Mouse (Mus musculus) macrophage (primary cell): ENCODE measurements around the gene Gtf2a1l. TPM values are rescaled to one million over a fixed set of nuclear protein-coding genes. Genes with fewer than 3 reads are reported as not detected.

Source experiments
- H3K27ac ChIP-seq: fragments of 350-480 bp; formaldehyde crosslinking; 2 replicates; pipeline ENCODE4 v1.9.0; 2021
- H3K36me3 ChIP-seq: fragments of 350-480 bp; formaldehyde crosslinking; 2 replicates; pipeline ENCODE4 v1.9.0; 2021; ENCODE audit errors: inconsistent target
- H3K4me3 ChIP-seq: fragments of 350-480 bp; formaldehyde crosslinking; 2 replicates; pipeline ENCODE4 v1.9.0; 2021; ENCODE audit errors: inconsistent target
- H3K79me2 ChIP-seq: fragments of 350-480 bp; formaldehyde crosslinking; 2 replicates; pipeline ENCODE4 v1.9.0; 2021; ENCODE audit errors: inconsistent target
- WGBS: methylation state at CpG from one replicate; pipeline ENCODE4 v1.1.7; 2026; ENCODE audit warnings: inconsistent platforms; ENCODE audit not compliant: missing documents; 5-methylcytosine and 5-hydroxymethylcytosine counted together
- polyA plus RNA-seq: library from polyadenylated mRNA; stranded (reverse); fragments of 250-400 nt; gene quantifications from 3 replicates; pipeline ENCODE4 v1.2.4, GENCODE M21; 2018; ENCODE audit warnings: inconsistent platforms
- total RNA-seq, 78 experiments: library from RNA; depleted of rRNA; stranded (reverse); fragments of 250-400 nt; gene quantifications; 1 replicate in 9 of 78; 2 replicates in 24 of 78; 3 replicates in 43 of 78; 4 replicates in 2 of 78; pipeline ENCODE4 v1.2.4; 2018; ENCODE audit warnings: inconsistent platforms in 56 of 78

Gene Gtf2a1l
- total RNA-seq (2018; cell fraction: chromatin; rRNA removed), result not detected
- not detected for total RNA-seq (2018; cell fraction: cytosol; rRNA removed)
- total RNA-seq (2018; cell fraction: nucleus; rRNA removed), result not detected
- not detected in 3 replicates for polyA plus RNA-seq

DNA sequence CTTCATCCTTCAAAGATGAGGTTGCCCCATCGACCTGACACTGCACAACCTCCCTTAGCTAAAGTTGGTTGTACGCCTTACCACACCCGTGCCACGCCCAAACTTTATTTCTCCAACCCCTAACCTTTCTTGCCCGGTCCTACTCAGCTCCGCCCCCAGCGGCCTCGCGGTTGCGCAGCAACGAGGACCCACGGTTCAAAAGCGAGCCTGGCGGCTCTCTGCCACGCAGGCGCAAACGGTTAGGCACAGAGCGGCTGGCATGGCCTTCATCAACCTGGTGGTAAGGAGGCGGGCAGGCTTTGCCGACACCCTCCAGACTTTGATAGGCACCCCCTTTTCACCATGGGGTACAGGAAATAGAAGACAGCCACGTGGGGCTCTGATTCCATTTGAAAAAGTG, at the start of gene Gtf2a1l:
TSS of gene Gtf2a1l (plus strand) at position 209 of the 400 bp plus-strand sequence.
- no peaks in the 10 kb centered on the region for H3K36me3 ChIP-seq
- 21% methylated on average over 17 of the region's 21 CpGs for WGBS

DNA sequence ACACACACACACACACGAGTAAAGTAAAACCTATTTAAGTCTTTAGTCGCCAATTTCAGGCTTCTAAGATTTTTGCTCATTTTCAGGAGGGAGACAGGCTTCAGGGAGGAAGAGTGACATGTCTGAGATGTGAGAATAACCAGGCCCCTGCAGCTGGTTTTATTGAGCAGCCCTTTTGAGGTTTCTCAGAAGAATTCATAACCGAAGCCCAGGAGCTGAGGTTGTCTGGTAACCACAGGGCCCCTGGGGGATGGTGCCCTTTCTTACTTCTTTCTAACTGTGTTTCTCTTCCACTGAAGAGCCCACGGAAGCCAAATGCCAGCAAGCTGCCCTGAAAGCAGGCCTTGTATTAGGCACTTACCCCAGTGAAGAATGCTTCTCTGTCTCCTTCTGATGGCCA, 47.5 kb upstream of the Gtf2a1l start:
- WGBS, result 93% methylated on average over 4 of the region's 4 CpGs
- H3K27ac ChIP-seq, result no peak overlapping the region
- no peak overlapping the region for H3K4me3 ChIP-seq
- H3K79me2 ChIP-seq, result no peaks in the 10 kb centered on the region
- H3K36me3 ChIP-seq, result no peaks in the 10 kb centered on the region

More for the DNA sequence above, at the start of gene Gtf2a1l:
- no peak within 1 kb of the TSS for H3K27ac ChIP-seq
- no peaks in the 10 kb centered on the region for H3K79me2 ChIP-seq
- no peak within 1 kb of the TSS for H3K4me3 ChIP-seq

DNA sequence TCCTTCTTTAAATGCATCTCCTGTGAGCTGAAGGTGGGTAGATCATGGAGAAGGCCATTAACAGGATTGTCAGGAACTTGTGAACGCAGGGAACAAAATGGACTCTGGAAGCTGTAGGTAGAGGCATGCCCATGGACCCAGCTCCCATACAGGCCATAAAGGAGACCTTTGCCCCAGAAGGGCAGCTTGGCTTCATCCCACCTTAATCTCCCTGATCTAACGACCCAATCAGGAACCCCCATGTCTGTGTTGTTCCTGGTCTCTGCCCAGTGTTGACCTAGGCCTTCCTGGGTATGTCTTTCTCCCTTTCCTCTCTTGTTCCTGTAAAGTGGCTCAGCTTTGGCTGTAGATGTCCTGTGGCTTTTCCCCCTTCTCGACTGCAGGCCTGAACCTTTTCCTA, 47.1 kb upstream of the Gtf2a1l start:
- H3K4me3 ChIP-seq, result no peak overlapping the region
- 90% methylated on average over 3 of the region's 3 CpGs for WGBS
- no peaks in the 10 kb centered on the region for H3K79me2 ChIP-seq
- H3K27ac ChIP-seq, result no peak overlapping the region
- no peaks in the 10 kb centered on the region for H3K36me3 ChIP-seq

DNA sequence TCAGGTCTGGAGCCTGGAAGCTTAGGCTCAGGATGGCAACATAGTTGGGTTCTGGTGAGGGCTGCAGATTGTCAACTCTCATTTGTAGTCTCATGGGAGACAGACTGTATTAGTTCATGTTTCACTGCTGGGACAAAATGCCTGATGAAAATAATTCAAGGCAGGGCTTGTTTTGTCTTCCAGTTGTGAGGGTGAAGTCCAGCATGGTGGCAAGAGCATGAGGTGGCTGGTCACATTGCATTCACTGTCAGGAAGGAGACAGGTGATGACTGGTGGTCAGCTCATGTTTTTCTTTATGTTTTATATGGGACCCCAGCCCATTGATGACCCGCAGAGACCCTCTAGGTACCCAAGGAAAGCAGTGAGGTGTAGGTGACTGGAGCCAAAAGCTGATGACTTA, 45.7 kb upstream of the Gtf2a1l start:
- Histone ChIP-seq H3K27ac (no peak overlapping the region), H3K4me3 (no peak overlapping the region), H3K79me2 (no peaks in the 10 kb centered on the region), H3K36me3 (no peaks in the 10 kb centered on the region)
- 73% methylated on average over 1 of the region's 1 CpGs for WGBS

DNA sequence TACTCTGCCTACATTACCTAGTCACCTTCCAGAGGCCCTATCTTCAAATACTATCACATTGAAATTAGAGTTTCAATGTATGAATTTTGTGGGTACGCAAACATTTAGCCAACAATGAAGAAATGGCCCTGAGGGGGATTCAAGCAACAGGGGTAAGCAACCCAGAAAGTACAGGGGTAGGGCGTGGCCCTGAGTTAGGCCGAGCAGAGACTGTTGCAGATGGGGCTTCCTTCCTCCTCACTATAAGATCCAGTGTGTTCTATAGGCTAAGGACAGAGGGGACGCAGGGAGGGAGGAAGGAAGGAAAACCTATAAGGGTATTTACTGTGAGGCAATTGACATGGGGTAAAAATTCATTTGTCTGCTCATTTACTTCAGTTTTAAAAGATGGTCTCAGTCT, 44.1 kb upstream of the Gtf2a1l start:
- no peaks in the 10 kb centered on the region for H3K36me3 ChIP-seq
- no peak overlapping the region for H3K27ac ChIP-seq
- no peaks in the 10 kb centered on the region for H3K79me2 ChIP-seq
- WGBS, result 87% methylated on average over 4 of the region's 4 CpGs
- H3K4me3 ChIP-seq, result no peak overlapping the region

DNA sequence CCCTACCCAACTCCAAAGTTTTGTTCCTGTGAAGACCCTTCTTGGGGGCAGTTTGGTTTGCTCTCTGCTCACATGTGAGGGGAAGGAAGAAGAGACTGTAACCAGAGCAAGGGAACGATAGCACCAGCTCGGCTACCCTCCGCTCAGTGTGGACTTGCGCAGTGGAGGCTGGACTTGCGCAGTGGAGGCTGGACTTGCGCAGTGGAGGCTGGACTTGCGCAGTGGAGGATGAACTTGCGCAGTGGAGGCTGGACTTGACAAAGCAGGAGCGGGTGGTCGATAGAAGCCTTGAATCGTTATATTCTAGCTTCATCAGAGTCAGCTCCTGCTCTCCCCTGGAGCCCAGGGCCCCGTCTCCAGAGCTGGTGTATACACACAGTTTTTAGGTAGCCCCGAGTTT, 43.1 kb upstream of the Gtf2a1l start:
- no peaks in the 10 kb centered on the region for H3K36me3 ChIP-seq
- 90% methylated on average over 13 of the region's 13 CpGs for WGBS
- no peak overlapping the region for H3K4me3 ChIP-seq
- H3K27ac ChIP-seq, result no peak overlapping the region
- no peaks in the 10 kb centered on the region for H3K79me2 ChIP-seq

DNA sequence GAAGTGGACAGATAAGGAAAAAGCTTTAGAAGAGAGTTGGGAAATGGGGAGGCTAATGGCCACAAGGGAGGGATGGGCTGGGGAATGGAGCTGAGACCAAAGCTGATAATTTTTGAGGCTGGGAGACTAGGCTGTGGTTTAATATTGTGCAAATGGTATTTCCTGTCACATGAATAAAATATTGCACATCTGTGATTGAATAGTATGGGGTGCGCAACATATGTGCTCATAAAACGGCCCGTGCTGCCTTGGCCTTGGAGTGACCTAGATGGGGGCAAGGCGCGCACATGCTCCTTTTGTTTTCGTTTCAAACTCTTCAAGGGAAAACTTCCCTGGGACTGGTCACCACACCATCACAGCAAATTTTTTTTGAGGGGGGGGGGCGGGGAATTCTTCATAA, 42.5 kb upstream of the Gtf2a1l start:
- Histone ChIP-seq H3K27ac (no peak overlapping the region), H3K36me3 (no peaks in the 10 kb centered on the region), H3K4me3 (no peak overlapping the region), H3K79me2 (no peaks in the 10 kb centered on the region)
- WGBS, result 68% methylated on average over 7 of the region's 7 CpGs

DNA sequence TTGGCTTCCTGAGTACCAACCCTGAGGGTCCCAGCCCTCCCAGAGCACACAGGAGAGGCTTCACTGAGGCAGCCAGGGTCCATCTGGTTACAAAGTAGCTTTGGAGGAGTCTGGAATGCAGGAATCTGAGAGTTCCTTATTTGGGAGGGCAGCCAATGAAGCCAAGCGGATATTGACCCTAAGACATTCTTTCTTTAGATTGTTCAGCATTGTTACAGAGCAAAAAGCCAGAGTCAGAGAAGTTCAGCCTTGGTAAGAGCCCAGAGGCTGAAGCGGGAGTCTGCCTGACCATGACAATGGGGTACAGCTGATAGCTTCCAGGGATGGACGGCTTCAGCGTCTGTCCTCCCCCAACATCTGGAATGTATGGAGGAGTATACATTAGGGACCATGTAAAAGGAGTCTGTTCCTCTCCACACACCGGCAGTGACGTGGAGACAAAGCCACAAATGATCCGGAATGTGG, 42.1 kb upstream of the Gtf2a1l start:
- Histone ChIP-seq H3K79me2 (no peaks in the 10 kb centered on the region), H3K4me3 (no peak overlapping the region), H3K27ac (no peak overlapping the region), H3K36me3 (no peaks in the 10 kb centered on the region)
- 94% methylated on average over 7 of the region's 7 CpGs for WGBS

DNA sequence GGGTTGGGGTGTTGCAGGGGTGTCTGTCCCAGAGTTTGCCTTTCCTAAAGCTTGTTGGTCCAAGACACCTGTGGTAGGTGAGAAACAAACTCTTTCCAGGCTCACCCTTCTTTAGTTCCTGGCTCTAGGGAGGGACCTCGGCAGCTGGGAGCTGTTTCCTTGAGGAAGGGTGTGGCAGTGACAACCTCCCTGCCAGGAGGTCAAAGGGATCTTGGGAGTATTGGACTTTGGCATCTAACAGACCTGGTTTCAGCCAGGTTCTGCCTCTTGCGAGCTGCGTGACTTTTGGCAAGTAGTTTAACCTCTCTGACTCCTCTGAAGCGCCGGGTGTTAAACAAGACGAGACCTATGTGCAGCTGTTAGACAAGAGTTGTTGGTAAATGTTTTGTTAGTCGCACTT, 41.3 kb upstream of the Gtf2a1l start:
- H3K27ac ChIP-seq, result no peak overlapping the region
- H3K4me3 ChIP-seq, result no peak overlapping the region
- WGBS, result 85% methylated on average over 7 of the region's 7 CpGs
- no peaks in the 10 kb centered on the region for H3K36me3 ChIP-seq
- no peaks in the 10 kb centered on the region for H3K79me2 ChIP-seq

DNA sequence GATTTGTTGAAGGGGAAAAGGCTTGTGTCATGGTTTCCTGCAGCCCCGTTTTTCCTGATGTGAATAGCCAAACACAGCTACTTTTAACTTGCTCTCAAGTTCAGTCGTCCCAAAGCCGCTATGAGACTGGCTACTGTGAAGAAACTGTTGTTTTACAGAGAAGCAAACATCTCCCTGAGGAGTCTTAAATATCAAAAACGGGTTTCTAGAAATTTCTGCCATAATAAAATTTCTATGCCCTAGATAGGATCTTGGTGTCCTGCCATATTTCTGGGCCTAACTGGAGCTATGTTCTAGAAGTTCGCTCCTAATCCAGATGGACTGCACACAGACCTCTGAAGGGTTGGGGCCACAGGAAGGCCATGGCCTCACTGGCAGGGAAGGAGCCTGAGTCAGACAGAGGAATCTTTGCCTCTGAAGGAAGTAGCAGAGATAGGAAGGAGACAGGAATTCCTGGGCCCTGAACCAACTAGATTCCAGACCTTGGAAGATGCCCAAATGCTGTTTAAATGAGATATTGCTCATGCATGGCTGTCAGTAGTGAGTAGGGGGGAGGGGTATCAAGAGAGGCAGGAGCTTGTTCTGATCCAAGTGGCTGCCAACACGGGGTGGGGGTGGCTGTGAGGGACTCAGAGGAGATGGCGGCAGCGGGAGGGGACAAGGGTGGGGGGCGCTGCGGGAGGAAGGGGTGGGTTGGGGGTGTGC, 39.6 kb upstream of the Gtf2a1l start:
- no peak overlapping the region for H3K4me3 ChIP-seq
- no peaks in the 10 kb centered on the region for H3K79me2 ChIP-seq
- no peak overlapping the region for H3K27ac ChIP-seq
- H3K36me3 ChIP-seq, result no peaks in the 10 kb centered on the region
- 69% methylated on average over 7 of the region's 10 CpGs for WGBS

DNA sequence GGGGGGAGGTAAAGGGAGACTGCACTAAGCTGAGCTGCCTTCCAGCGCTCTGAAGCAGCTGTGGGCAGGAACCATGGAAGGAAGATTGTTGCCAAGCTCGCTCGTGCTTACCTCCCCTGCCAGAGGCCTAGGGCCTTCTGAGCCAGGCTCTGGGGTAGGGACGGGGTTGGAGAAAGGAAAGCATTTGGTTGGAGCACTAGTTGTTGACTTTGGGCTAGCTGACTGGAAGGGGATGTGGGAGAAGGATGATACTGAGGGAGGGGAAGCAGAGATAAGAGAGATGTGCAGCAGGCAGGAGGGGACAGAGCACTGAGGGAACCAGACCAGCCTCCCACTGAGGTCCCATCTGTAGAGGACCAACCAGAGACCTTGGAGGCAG, 39.1 kb upstream of the Gtf2a1l start:
- Histone ChIP-seq H3K36me3 (no peaks in the 10 kb centered on the region), H3K27ac (no peak overlapping the region), H3K4me3 (no peak overlapping the region), H3K79me2 (no peaks in the 10 kb centered on the region)
- 93% methylated on average over 4 of the region's 4 CpGs for WGBS

DNA sequence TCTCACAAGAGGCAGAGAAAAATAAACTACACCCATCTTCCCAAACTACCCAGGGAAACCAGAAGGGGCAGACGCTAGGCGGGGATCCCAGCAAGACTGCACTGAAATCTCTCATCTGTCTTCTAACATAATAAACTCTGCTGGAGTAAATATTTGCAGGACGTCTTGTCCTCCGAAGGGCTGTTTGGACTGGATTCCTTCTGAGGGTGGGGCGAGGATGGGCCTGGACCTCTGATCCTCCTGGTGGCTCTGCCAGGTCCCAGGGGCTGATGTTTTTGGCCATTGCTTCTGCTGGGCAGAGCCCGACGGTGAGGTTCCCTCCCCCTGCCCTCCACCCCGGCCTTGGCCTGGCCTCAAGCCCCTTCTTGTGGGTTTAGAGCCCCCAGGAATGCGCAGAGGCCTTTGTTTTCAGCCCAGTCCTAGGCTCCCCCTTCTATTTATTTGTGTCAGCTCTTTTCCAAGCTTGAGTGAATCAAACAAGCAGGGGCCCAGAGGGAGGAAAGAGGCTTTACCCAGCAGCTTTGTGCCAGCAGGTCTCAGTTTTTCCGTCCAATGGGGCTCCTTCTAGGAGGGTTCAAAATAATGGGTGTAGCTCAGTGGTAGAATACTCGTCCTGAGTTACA, 38.4 kb upstream of the Gtf2a1l start:
- 88% methylated on average over 11 of the region's 11 CpGs for WGBS
- no peaks in the 10 kb centered on the region for H3K79me2 ChIP-seq
- no peak overlapping the region for H3K4me3 ChIP-seq
- H3K36me3 ChIP-seq, result no peaks in the 10 kb centered on the region
- no peak overlapping the region for H3K27ac ChIP-seq

DNA sequence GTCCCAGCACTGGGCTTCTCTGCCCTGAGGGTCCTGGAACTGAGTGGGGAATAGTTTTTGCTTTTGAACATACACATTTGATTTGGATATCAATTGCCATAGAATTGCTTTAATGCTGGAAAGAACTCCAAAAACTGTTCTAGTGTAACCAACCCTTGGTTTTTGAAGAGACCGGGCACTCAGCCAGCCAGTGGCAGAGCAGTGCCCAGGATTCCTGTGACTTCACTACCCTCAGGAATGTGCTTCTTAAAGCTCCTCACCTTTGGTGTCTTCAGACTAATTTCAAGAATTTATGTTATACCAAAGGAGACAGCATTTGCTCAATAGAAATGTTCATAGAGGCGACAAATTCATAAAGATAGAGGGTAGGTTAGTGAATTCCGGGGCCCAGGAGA, 37.9 kb upstream of the Gtf2a1l start:
- Histone ChIP-seq H3K4me3 (no peak overlapping the region), H3K27ac (no peak overlapping the region), H3K36me3 (no peaks in the 10 kb centered on the region), H3K79me2 (no peaks in the 10 kb centered on the region)
- 94% methylated on average over 3 of the region's 3 CpGs for WGBS

DNA sequence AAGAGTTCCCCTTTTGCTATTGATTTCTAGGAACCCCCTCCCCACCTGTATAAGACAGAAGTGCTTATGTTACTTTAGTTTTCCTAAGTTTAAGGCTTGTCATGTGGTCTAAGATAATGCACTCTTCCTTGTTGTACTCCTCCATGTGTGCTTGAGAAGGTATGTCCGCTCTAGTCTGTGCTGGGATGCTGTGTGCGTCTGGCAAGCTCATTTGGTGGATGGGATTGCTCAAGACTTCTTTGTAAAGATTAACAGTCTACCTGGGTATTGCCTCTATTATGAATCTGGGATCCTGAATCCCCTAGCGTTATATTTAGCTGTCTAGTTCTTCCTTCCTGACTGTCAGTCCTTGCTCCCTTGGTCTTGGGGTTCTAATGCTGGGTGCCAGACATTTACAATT, 35.8 kb upstream of the Gtf2a1l start:
- Histone ChIP-seq H3K4me3 (no peak overlapping the region), H3K79me2 (no peaks in the 10 kb centered on the region), H3K36me3 (no peaks in the 10 kb centered on the region), H3K27ac (no peak overlapping the region)
- 93% methylated on average over 3 of the region's 3 CpGs for WGBS

DNA sequence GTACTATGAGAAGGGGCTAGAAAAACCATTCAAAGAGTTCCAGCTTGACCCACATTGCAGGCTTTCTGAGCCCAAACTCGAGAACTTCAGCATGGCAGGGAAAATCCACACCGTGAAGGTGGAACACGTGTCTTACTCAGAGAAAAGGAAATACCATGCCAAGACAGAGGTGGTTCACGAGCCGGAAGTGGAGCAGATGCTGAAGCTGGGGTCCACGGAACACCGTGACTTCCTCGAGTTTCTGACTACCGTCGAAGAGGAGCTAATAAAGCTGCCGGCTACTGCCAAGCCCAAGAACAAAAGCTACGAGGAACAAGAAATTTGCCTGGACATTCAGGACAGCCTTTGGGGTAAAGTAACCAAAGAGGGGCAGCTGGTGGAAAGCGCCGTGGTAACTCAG, 32.4 kb upstream of the Gtf2a1l start:
- Histone ChIP-seq H3K4me3 (no peak overlapping the region), H3K27ac (no peak overlapping the region), H3K79me2 (no peaks in the 10 kb centered on the region), H3K36me3 (no peaks in the 10 kb centered on the region)
- WGBS, result 91% methylated on average over 14 of the region's 14 CpGs
